Mouse (Mus musculus) liver, postnatal 0 days (tissue): ENCODE measurements at regions not wholly inside any gene's neighbourhood (a gene's known extent, or its start where the extent isn't known, plus 50 kb on each side); places are given as distances from the start of the nearest gene placed in this dataset.
A peak's percentile ranks its signal among the peaks of the same experiment; 100 is the strongest.
"Not testable (repeated sequence)": the region's sequence is repeated elsewhere in the genome, so short reads cannot be mapped to it uniquely, and the experiment has no call there.

ENCODE experiments used
- ATAC-seq: fragments of 200-750 bp; cut with Nextera tagmentation; 2 replicates; pipeline ENCODE4 v1.8.0; 2017; ENCODE audit warnings: mild to moderate bottlenecking, moderate library complexity
- DNase-seq: peaks from one replicate; pipeline ENCODE4 v3.0.0-alpha.2; 2016
- H3K27ac ChIP-seq: fragments of 300-500 bp; sonication (generic); 2 replicates; pipeline ENCODE4 v1.5.1; 2014; ENCODE audit warnings: antibody characterized with exemption, moderate library complexity, mild to moderate bottlenecking, low read depth
- H3K27me3 ChIP-seq: fragments of 300-500 bp; sonication (generic); 2 replicates; pipeline ENCODE4 v1.6.1; 2014; ENCODE audit warnings: low read length, control low read depth, mixed read lengths; ENCODE audit not compliant: insufficient read depth
- H3K36me3 ChIP-seq: fragments of 300-500 bp; sonication (generic); replicated peaks from 2 replicates; pipeline ENCODE4 v1.6.1; 2014; ENCODE audit warnings: mild to moderate bottlenecking, control low read depth, low read length, moderate library complexity, mixed read lengths; ENCODE audit not compliant: insufficient read depth
- H3K4me1 ChIP-seq: fragments of 300-500 bp; sonication (generic); 2 replicates; pipeline ENCODE4 v1.6.1; 2014; ENCODE audit warnings: antibody characterized with exemption, mild to moderate bottlenecking, control low read depth; ENCODE audit not compliant: insufficient read depth
- H3K4me2 ChIP-seq: fragments of 300-500 bp; sonication (generic); 2 replicates; pipeline ENCODE4 v1.6.1; 2014; ENCODE audit warnings: low read depth, mild to moderate bottlenecking, low read length, moderate library complexity, mixed read lengths
- H3K4me3 ChIP-seq: fragments of 300-500 bp; sonication (generic); 2 replicates; pipeline ENCODE4 v1.5.1; 2014; ENCODE audit warnings: low read depth, low read length
- H3K9ac ChIP-seq: fragments of 300-500 bp; sonication (generic); replicated peaks from 2 replicates; pipeline ENCODE4 v1.6.1; 2014; ENCODE audit warnings: mild to moderate bottlenecking, moderate library complexity
- H3K9me3 ChIP-seq: fragments of 300-500 bp; sonication (generic); 2 replicates; pipeline ENCODE4 v1.6.1; 2016; ENCODE audit warnings: mild to moderate bottlenecking, control low read depth, low read length, mixed read lengths
- CTCF ChIP-seq: sonication (generic); IDR thresholded peaks from 2 replicates; pipeline ENCODE4 v1.5.1; 2016; ENCODE audit warnings: antibody characterized with exemption, low read depth
- EP300 ChIP-seq: IDR thresholded peaks from 2 replicates; pipeline ENCODE4 v1.6.1; 2016; ENCODE audit warnings: antibody characterized with exemption, low read depth, mild to moderate bottlenecking
- WGBS: fragments of 180-500 bp; shearing (Covaris S2); extraction: QIAGEN DNeasy Blood & Tissue Kit; methylation state at CpG from one replicate; pipeline ENCODE4 v1.1.7; 2014; ENCODE audit not compliant: insufficient replicate concordance; 5-methylcytosine and 5-hydroxymethylcytosine counted together

- WGBS = 76% methylated on average over 10 of the region's 10 CpGs
- not testable (repeated sequence) for H3K27ac ChIP-seq, H3K4me3 ChIP-seq, H3K27me3 ChIP-seq, DNase-seq, H3K9me3 ChIP-seq, H3K4me2 ChIP-seq, ATAC-seq, H3K36me3 ChIP-seq, H3K4me1 ChIP-seq, H3K9ac ChIP-seq
Measured at GRCm38 (mm10) chr7:62572316-62572715, 108.0 kb upstream of the Peg12 start.

GRCm38 (mm10) chr7:62571759-62572158, 107.4 kb upstream of the Peg12 start:
- TF ChIP-seq CTCF (no peak), EP300 (no peak)
- H3K4me2 ChIP-seq = no peak overlapping the region
- no peak for DNase-seq
- no peaks in the 10 kb centered on the region for H3K36me3 ChIP-seq
- no peak for ATAC-seq
- H3K27ac ChIP-seq = no peak overlapping the region
- H3K4me1 ChIP-seq = no peaks in the 10 kb centered on the region
- H3K27me3 ChIP-seq = no peaks in the 10 kb centered on the region
- H3K4me3 ChIP-seq = no peak overlapping the region
- H3K9me3 ChIP-seq = no peaks in the 10 kb centered on the region
- 75% methylated on average over 9 of the region's 9 CpGs for WGBS
- no peak overlapping the region for H3K9ac ChIP-seq

DNA sequence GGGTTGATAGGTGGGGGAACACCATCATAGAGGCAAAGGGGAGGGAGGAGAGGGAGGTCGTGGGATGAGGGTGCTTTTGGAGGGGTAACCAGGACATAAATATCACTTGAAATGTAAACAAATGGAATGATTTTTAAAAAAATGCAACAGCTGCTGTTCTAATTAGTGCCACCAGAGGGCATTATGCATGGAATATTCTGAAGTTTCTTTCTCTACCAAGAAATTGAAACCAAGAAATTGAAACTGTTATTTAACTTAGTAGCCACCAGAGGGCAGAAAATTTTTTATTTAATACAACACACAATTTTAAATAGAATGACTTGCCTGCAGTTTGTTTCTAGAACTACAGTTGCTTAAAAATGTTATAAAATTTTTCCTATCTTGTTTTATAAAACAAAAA, 77.9 kb upstream of the Peg12 start:
- no peak overlapping the region for H3K4me3 ChIP-seq
- no peaks in the 10 kb centered on the region for H3K4me1 ChIP-seq
- ATAC-seq (no peak), DNase-seq (no peak)
- H3K9ac ChIP-seq = no peak overlapping the region
- peak; percentile 18; the same call in 1 of the 2 replicates for TF ChIP-seq CTCF
- no peak for TF ChIP-seq EP300
- 13% methylated on average over 1 of the region's 1 CpGs for WGBS
- H3K36me3 ChIP-seq = no peaks in the 10 kb centered on the region
- H3K27me3 ChIP-seq = no peaks in the 10 kb centered on the region
- no peak overlapping the region for H3K27ac ChIP-seq
- H3K4me2 ChIP-seq = no peak overlapping the region
- H3K9me3 ChIP-seq = no peaks in the 10 kb centered on the region
